Mouse (Mus musculus) adrenal gland, adult 2 months (tissue): ENCODE results near the gene Cphx1. TPM values are rescaled to one million over a fixed set of nuclear protein-coding genes. Genes with fewer than 3 reads are reported as not detected.
"Not testable (repeated sequence)": the region's sequence is repeated elsewhere in the genome, so short reads cannot be mapped to it uniquely, and the experiment has no call there.

Experiments
- DNase-seq: peaks from one replicate; pipeline ENCODE4 v3.0.0; 2021
- long read RNA-seq: library from polyadenylated mRNA; stranded (forward); transcript quantifications from one replicate; pipeline ENCODE4 v2.0.0, GENCODE M21; 2021
- polyA plus RNA-seq: library from polyadenylated mRNA; depleted of rRNA; stranded (reverse); fragments of >200 nt; gene quantifications from 2 replicates; pipeline ENCODE4 v1.2.3, GENCODE M21; 2012; rRNA removed
- total RNA-seq, 2 experiments: library from RNA; stranded (reverse); gene quantifications; 2 replicates each; pipeline ENCODE4 v1.2.3; 2021

Cphx1 gene
- total RNA-seq (not detected), polyA plus RNA-seq (not detected in 2 replicates)
- long read RNA-seq, result 0 reads

DNA sequence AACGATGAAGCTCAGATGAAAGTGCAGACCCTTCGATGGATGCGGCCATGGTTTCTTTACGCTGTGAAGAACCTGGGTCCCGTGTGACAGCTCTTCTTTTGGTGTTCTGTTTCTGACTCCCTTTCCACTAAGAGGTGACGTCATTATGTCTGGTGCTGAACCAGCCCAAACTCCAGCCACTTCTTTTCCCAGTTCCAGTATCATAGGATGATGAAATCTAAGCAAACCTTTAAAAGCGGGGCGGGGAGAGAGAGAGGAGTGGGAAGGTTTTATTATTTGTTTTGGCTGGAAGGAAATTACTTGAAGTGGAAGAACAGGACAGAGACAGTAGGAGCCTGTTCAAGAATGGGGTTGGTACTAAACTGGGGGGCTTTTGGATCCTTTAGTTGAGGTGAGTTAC lies at the start of gene Cphx1:
TSS of gene Cphx1 (plus strand) at position 301 of the 400 bp plus-strand sequence.
- not testable (repeated sequence) for DNase-seq

- not testable (repeated sequence) for DNase-seq
Observed at GRCm38 (mm10) chr14:25894566-25894965, 43.5 kb upstream of the Cphx1 start.

GRCm38 (mm10) chr14:25895686-25896085 lies 42.4 kb upstream of the Cphx1 start:
- not testable (repeated sequence) for DNase-seq

DNA sequence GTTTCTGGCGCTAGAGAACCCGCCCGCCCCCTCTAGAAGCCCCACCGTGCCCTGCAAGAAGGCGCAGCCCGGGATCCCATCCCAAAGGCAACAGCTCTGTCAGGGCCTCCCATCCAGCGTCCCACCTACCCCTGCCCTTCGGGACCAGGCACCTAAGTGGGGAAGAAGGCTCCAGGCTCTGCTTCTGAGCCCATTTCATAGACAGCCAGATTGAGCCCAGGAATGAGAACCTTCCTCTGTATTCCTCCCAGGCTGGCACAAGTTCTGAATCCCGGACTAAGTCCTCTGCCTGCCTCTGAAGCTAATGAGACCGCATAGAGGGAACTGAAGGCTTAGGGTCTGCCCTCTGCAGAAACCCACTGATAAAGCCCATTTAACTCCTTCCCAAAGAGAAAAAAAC lies 35.1 kb upstream of the Cphx1 start, which contains the start of gene Plac9a:
TSS of gene Plac9a (minus strand) at position 101 of the 400 bp plus-strand sequence.
- not testable (repeated sequence) for DNase-seq

DNA sequence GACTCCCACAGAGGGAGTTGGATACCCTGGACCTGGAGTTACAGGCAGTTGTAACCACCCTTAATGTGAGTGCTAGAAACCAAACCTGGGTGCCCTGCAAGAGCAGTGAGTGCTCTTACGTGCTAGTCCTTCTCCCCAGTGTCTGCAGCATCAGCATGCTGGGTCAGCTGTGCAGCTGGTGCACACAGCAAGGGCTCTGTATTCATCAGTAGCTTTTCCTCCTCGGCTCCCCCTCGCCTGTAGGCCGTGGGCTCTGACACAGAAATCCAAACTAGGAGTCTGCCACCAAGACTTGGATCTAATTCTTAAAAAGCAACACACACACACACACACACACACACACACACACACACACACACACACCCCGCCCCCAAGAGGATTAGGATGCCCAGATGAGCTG lies 32.9 kb upstream of the Cphx1 start:
- not testable (repeated sequence) for DNase-seq

GRCm38 (mm10) chr14:25907272-25907671 lies 30.8 kb upstream of the Cphx1 start:
- not testable (repeated sequence) for DNase-seq

- DNase-seq, result not testable (repeated sequence)
Observed at GRCm38 (mm10) chr14:25908976-25909375, 29.1 kb upstream of the Cphx1 start.

DNA sequence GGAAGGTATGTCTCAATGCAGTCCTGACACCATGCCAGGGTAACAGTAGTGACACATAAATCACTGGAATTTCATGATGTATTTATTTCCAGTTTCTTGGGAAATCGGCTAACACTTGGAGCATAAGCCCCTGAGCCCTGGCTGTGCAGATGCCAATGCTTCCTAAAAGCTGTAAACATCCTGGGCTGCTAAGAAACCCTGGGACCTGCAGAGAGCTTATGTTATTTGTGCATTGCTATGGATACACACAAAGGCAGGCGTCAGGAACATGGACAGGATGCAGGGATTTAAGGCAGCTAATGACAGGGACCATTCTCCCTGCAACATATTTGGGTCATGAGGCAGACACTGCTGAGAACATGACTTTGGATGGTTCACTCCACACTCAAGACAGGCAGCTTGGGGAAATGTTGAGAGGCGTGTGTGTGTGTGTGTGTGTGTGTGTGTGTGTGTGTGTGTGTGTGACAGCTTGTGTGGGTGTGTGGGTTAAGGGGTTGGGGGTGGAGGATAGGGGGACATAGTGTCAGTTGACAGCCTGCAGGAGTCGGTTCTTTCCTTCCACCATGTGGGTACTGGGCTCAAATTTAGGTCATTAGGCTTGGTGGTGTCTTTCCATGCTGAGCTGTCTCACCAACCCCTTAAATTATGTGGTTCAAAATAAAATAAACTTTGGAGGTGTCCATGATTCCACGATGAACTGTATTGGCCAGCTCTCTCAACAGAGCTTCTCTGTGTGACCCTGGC lies 19.5 kb upstream of the Cphx1 start:
- not testable (repeated sequence) for DNase-seq

- DNase-seq, result not testable (repeated sequence)
Observed at GRCm38 (mm10) chr14:25926814-25927561, 11.1 kb upstream of the Cphx1 start.

DNA sequence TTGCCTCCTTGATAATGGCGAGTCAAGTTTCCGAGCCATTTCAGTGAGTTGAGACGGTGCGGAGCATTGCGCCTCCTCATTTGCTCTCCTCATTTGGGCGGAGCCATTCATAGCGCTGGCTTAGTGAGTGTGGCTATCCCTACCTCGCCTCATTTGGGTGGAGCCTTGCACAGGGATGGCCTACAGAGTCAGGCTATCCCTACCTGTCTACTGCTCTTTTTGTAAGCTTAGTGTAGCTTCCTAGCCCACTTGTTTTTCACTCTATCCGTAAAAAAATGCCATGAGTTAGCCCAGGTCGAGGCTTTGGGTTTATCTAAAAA lies 10.6 kb upstream of the Cphx1 start, which contains the start of gene Tmem254a:
TSS of gene Tmem254a (minus strand) at position 111 of the 320 bp plus-strand sequence.
- not testable (repeated sequence) for DNase-seq

DNA sequence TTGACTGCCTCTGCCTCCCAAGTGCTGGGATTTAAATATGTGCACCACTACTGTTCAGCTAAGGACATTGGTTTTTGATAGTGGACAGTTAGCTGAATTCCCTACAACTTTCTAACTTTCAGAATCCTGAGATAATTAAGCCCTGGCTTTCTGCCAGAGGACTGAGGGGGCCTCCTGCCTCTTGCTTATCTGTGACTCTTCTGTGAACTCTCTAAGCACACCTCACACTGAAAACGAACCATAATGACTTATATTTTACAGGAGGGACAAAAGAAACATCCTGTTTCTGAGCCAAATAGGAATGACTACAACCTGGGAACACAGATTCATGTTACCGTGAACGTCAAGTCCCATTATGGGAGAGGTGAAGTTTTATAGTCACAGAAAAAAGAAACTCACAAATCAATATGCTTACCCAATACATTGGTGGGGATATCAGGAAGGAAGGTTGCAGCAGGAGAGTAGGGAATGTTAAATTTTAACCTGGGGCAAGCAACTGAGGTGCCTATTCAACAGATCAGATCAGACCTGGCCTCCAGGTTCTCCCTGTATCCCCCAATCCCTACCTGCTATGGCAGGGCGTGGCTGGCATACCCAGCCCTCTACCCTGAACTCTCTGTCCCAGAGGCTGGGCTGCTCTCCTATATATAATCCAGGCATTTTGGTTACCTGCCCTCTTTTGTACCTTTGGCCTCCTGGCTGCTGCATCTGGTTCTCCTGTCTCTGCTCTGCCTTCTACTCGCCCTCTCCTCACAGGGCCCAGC lies 1.1 kb upstream of the Cphx1 start:
- not testable (repeated sequence) for DNase-seq

DNA sequence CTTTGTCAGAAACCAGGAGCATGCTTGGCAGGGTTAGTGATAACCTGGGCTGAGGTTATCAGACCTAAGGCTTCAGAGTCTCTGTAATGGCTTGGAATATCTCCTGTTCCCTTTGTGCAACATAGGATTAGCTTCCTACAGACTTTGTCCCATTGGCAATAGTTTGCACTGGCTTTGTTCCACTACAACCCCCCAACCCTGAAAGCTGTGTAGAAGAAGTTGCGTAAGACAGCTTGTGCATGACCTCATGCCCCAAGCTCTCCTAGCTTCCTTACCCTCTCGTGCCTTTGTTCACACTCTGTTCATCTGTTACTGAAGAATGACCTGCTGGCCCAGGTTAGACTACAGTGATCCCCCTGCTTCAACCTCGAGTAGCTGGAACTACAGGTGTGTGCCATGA lies 19.8 kb downstream of the Cphx1 start:
- not testable (repeated sequence) for DNase-seq

DNA sequence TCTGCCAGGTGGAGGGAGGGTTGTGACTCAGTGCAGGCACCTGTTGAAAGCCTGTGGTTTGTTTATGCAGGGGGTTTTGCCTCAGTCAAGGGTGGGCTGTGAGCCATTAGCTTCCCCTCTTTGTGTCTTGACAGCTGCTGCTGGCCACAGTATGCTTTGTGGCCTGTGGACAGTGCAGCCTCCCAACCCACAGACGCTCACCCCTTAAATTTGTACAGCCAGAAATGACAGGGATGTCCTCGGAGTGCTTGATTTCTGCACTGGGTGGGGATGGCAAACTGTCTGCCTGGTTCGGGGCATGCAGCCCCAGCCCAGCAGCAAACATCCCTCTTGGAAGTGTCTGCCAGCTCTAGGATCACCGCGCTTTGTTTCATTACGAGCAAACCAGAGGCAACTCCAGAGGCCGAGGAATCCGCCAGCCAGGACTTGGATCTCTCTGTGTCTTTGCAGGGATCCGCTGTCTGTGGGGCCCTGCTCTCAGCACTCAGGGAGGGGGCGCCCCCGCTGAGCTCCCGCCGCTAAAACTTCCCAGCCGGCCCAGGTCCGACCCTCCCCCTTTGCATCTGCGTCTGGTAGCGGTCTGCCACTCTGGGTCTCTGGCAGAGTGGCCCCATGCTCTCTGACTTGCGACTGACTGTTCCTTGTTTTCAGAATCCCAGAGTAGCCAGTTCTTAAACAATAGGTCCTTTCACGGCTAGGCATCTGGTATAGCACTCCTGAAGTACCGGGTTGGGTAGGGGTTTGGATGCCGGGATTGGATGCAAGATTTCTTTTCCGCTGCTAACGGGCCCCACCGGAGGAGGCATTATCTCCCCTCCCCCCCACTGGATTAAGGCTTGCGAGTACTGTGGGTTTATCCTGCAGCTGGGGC lies 40.5 kb downstream of the Cphx1 start, which contains the start of gene Duxbl1:
TSS of gene Duxbl1 (plus strand) at position 207 of the 871 bp plus-strand sequence.
- DNase-seq, result not testable (repeated sequence)

GRCm38 (mm10) chr14:25979242-25979941 lies 41.3 kb downstream of the Cphx1 start:
- peak; percentile 0 for DNase-seq

DNA sequence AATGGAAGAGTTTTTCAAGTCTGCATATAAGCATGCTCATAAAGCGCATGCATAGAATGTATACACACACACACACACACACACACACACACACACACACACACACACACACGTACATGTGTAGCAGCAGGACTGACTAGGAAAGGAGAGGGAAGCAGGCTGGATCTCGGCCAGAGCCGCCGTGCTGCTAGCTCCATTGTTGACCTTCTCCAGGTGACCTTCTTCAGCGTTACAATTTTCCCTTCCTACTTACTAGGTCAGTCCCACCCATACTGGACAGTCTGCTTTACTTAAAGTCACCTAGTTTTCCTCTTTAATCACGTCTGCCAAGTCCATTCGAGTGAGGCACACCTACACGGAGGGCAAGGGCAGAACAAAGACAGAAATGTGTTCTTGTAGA lies 43.8 kb downstream of the Cphx1 start:
- DNase-seq, result peak; percentile 3

Other genes with a start within 250 kb of the Cphx1 start
- 10 to 100 TPM; 21.2 to 34.6 TPM for gene Ppif, start 244.2 kb upstream of the Cphx1 start, total RNA-seq
- 103 and 109 TPM in 2 replicates for gene Ppif, start 244.2 kb upstream of the Cphx1 start, polyA plus RNA-seq
- gene Zcchc24, start 169.3 kb upstream of the Cphx1 start, total RNA-seq, result 10 to 100 TPM; 19.5 to 32.6 TPM
- 19.5 and 20.6 TPM in 2 replicates for gene Zcchc24, start 169.3 kb upstream of the Cphx1 start, polyA plus RNA-seq
- gene Anxa11, start 96.1 kb upstream of the Cphx1 start, total RNA-seq, result 10 to 100 TPM; 59.3 to 75.7 TPM
- gene Anxa11, start 96.1 kb upstream of the Cphx1 start, polyA plus RNA-seq, result 96.9 and 103 TPM in 2 replicates
- 1 to 10 TPM; 2.8 to 3.1 TPM for gene Plac9a, start 35.2 kb upstream of the Cphx1 start, total RNA-seq
- gene Plac9a, start 35.2 kb upstream of the Cphx1 start, polyA plus RNA-seq, result 0.44 and 0.74 TPM in 2 replicates
- gene Tmem254a, start 10.6 kb upstream of the Cphx1 start, total RNA-seq, result 1 to 10 TPM; 1.5 to 2.5 TPM
- gene Tmem254a, start 10.6 kb upstream of the Cphx1 start, polyA plus RNA-seq, result 13.0 and 22.3 TPM in 2 replicates
- not detected for gene Duxbl1, start 40.3 kb downstream of the Cphx1 start, total RNA-seq
- gene Duxbl1, start 40.3 kb downstream of the Cphx1 start, polyA plus RNA-seq, result 0.28 TPM in 1 of 2 replicates, not detected in the other
- 10 to 100 TPM; 10.2 to 28.6 TPM for gene Gm9780, start 104.4 kb downstream of the Cphx1 start, total RNA-seq
- gene Gm9780, start 104.4 kb downstream of the Cphx1 start, polyA plus RNA-seq, result 211 and 268 TPM in 2 replicates
- gene Tmem254c, start 129.1 kb downstream of the Cphx1 start, total RNA-seq, result 10 to 100 TPM in 1 of 2 experiments, 1 to 10 TPM in 1; 1.5 to 13.8 TPM
- 11.8 and 16.0 TPM in 2 replicates for gene Tmem254c, start 129.1 kb downstream of the Cphx1 start, polyA plus RNA-seq
- gene Cphx2, start 143.2 kb downstream of the Cphx1 start, total RNA-seq, result not detected
- gene Cphx2, start 143.2 kb downstream of the Cphx1 start, polyA plus RNA-seq, result not detected in 2 replicates
- not detected for gene Cphx3, start 144.0 kb downstream of the Cphx1 start, total RNA-seq
- not detected in 2 replicates for gene Cphx3, start 144.0 kb downstream of the Cphx1 start, polyA plus RNA-seq
- gene Duxbl2, start 180.0 kb downstream of the Cphx1 start, total RNA-seq, result not detected
- gene Duxbl2, start 180.0 kb downstream of the Cphx1 start, polyA plus RNA-seq, result 0.09 TPM in 1 of 2 replicates, not detected in the other
- gene Plac9b, start 244.2 kb downstream of the Cphx1 start, total RNA-seq, result 10 to 100 TPM; 28.8 to 76.6 TPM
- 24.0 and 31.6 TPM in 2 replicates for gene Plac9b, start 244.2 kb downstream of the Cphx1 start, polyA plus RNA-seq